Mouse (Mus musculus) MEL (cell line): ENCODE measurements around the gene Stt3b. TPM values are rescaled to one million over a fixed set of nuclear protein-coding genes. Genes with fewer than 3 reads are reported as not detected.

Experiments
- DNase-seq: peaks from one replicate; pipeline ENCODE4 v3.0.0; 2011; ENCODE audit warnings: low read depth, low spot score
- H3K27ac ChIP-seq: 2 replicates; pipeline ENCODE4 v1.5.1; 2012; ENCODE audit warnings: low read depth, mild to moderate bottlenecking, control low read depth, low read length, moderate library complexity; ENCODE audit not compliant: control insufficient read depth
- H3K27me3 ChIP-seq, 2 experiments: fragments of 150-350 bp in 1 of 2; sonication (generic) in 1 of 2; 2 replicates each; pipeline ENCODE4 v1.6.1; 2012; ENCODE audit warnings: low read length in 2 of 2, mild to moderate bottlenecking in 2 of 2, improper control_type of control experiment in 1 of 2, moderate library complexity in 1 of 2; ENCODE audit not compliant: insufficient read depth in 2 of 2, control insufficient read depth in 1 of 2
- H3K36me3 ChIP-seq, 2 experiments: 2 replicates each; pipeline ENCODE4 v1.6.1; 2012 to 2014; ENCODE audit warnings: low read length in 2 of 2, improper control_type of control experiment in 1 of 2, inconsistent platforms in 1 of 2, mild to moderate bottlenecking in 1 of 2; ENCODE audit not compliant: insufficient read depth in 2 of 2, control insufficient read depth in 1 of 2
- H3K4me1 ChIP-seq, 2 experiments: fragments of 150-350 bp in 1 of 2; sonication (generic) in 1 of 2; 2 replicates each; pipeline ENCODE4 v1.6.1; 2012; ENCODE audit warnings: low read length in 2 of 2, improper control_type of control experiment in 1 of 2, mild to moderate bottlenecking in 1 of 2; ENCODE audit not compliant: insufficient read depth in 2 of 2, control insufficient read depth in 1 of 2
- H3K4me3 ChIP-seq, 2 experiments: fragments of 150-350 bp in 1 of 2; sonication (generic) in 1 of 2; 2 replicates each; pipeline ENCODE4 v1.5.1; 2012; ENCODE audit warnings: low read depth in 2 of 2, low read length in 2 of 2, mild to moderate bottlenecking in 2 of 2, moderate library complexity in 2 of 2, control low read depth in 1 of 2, improper control_type of control experiment in 1 of 2; ENCODE audit not compliant: control insufficient read depth in 1 of 2, insufficient read depth in 1 of 2
- H3K79me2 ChIP-seq: 2 replicates; pipeline ENCODE4 v1.6.1; 2012; ENCODE audit warnings: mild to moderate bottlenecking, low read length, moderate library complexity; ENCODE audit not compliant: control insufficient read depth, poor library complexity, insufficient read depth
- H3K9ac ChIP-seq: 2 replicates; pipeline ENCODE4 v1.6.1; 2012; ENCODE audit warnings: low read depth, mild to moderate bottlenecking, control low read depth, low read length, moderate library complexity; ENCODE audit not compliant: control insufficient read depth, poor library complexity, severe bottlenecking
- H3K9me3 ChIP-seq: fragments of 150-350 bp; sonication (generic); replicated peaks from 2 replicates; pipeline ENCODE4 v1.6.1; 2012; ENCODE audit warnings: mild to moderate bottlenecking, low read length, improper control_type of control experiment, moderate library complexity; ENCODE audit not compliant: insufficient read depth
- E2F4 ChIP-seq: IDR thresholded peaks from 2 replicates; pipeline ENCODE4 v1.6.1; 2011; ENCODE audit warnings: low read depth, low read length, improper control_type of control experiment, borderline replicate concordance
- ETS1 ChIP-seq: IDR thresholded peaks from 2 replicates; pipeline ENCODE4 v1.6.1; 2012; ENCODE audit warnings: low read depth, mild to moderate bottlenecking, inconsistent platforms, low read length, improper control_type of control experiment, moderate library complexity
- MAFK ChIP-seq: IDR thresholded peaks from 2 replicates; pipeline ENCODE4 v1.6.1; 2011; ENCODE audit warnings: low read depth, mild to moderate bottlenecking, low read length, improper control_type of control experiment, borderline replicate concordance
- MAX ChIP-seq: IDR thresholded peaks from 2 replicates; pipeline ENCODE4 v1.6.1; 2011; ENCODE audit warnings: low read length, improper control_type of control experiment
- MEF2A ChIP-seq: IDR thresholded peaks from 2 replicates; pipeline ENCODE4 v1.6.1; 2014; ENCODE audit warnings: low read depth, mild to moderate bottlenecking, inconsistent platforms, low read length, improper control_type of control experiment; ENCODE audit not compliant: poor library complexity, insufficient replicate concordance, severe bottlenecking; ENCODE audit errors: extremely low read depth
- MXI1 ChIP-seq: IDR thresholded peaks from 2 replicates; pipeline ENCODE4 v1.6.1; 2011; ENCODE audit warnings: mild to moderate bottlenecking, low read depth, low read length, improper control_type of control experiment
- SIN3A ChIP-seq: IDR thresholded peaks from 2 replicates; pipeline ENCODE4 v1.6.1; 2012; ENCODE audit warnings: low read length, improper control_type of control experiment, inconsistent platforms
- SMC3 ChIP-seq: IDR thresholded peaks from 2 replicates; pipeline ENCODE4 v1.6.1; 2011; ENCODE audit warnings: low read depth, low read length, improper control_type of control experiment
- TAL1 ChIP-seq: IDR thresholded peaks from 2 replicates; pipeline ENCODE4 v1.6.1; 2012; ENCODE audit warnings: mild to moderate bottlenecking, inconsistent platforms, low read length, moderate library complexity, mixed read lengths
- TCF12 ChIP-seq: IDR thresholded peaks from 2 replicates; pipeline ENCODE4 v1.6.1; 2014; ENCODE audit warnings: low read depth, mild to moderate bottlenecking, inconsistent platforms, low read length, improper control_type of control experiment, moderate library complexity
- USF1 ChIP-seq: IDR thresholded peaks from 2 replicates; pipeline ENCODE4 v1.6.1; 2014; ENCODE audit warnings: low read depth, mild to moderate bottlenecking, inconsistent platforms, low read length, improper control_type of control experiment, moderate library complexity
- ZKSCAN1 ChIP-seq: IDR thresholded peaks from 2 replicates; pipeline ENCODE4 v1.6.1; 2012; ENCODE audit warnings: low read depth, mild to moderate bottlenecking, inconsistent platforms, low read length, improper control_type of control experiment, moderate library complexity
- polyA plus RNA-seq, 2 experiments: library from polyadenylated mRNA; stranded (reverse) in 1 of 2; unstranded in 1 of 2; fragments of >175 nt in 1 of 2; fragments of >200 nt in 1 of 2; gene quantifications; 2 replicates each; pipeline versions ENCODE4 v1.2.1 to v1.2.4; 2012; ENCODE audit warnings: low replicate concordance in 2 of 2, low read depth in 1 of 2; ENCODE audit not compliant: insufficient read length in 2 of 2, insufficient read depth in 1 of 2, missing spikeins in 1 of 2
- total RNA-seq: library from RNA; depleted of rRNA; stranded (reverse); fragments of 300-350 nt; gene quantifications from 2 replicates; pipeline ENCODE4 v1.2.3, GENCODE M21; 2012

Gene Stt3b
- total and polyA plus RNA-seq, 3 experiments = 81.9 to 263 (median 97.6) TPM

- Histone ChIP-seq H3K79me2 (no peaks in the 10 kb centered on the region), H3K27me3 (no peaks in the 10 kb centered on the region), H3K36me3 (no peaks in the 10 kb centered on the region), H3K9me3 (no peaks in the 10 kb centered on the region), H3K27ac (no peak overlapping the region), H3K4me3 (no peak overlapping the region), H3K9ac (no peak overlapping the region), H3K4me1 (no peaks in the 10 kb centered on the region)
- no peak for DNase-seq
- TF ChIP-seq TCF12 (no peak), ETS1 (no peak), MEF2A (no peak), MXI1 (no peak), ZKSCAN1 (no peak)
These were observed 94.2 kb downstream of the Stt3b start for GRCm38 (mm10) chr9:115215830-115216701.

- no peaks in the 10 kb centered on the region for H3K27me3 ChIP-seq
- no peak overlapping the region for H3K9ac ChIP-seq
- no peaks in the 10 kb centered on the region for H3K9me3 ChIP-seq
- DNase-seq = no peak
- no peak overlapping the region for H3K4me3 ChIP-seq
- H3K79me2 ChIP-seq = no peaks in the 10 kb centered on the region
- no peaks in the 10 kb centered on the region for H3K36me3 ChIP-seq
- H3K27ac ChIP-seq = no peak overlapping the region
- H3K4me1 ChIP-seq = no peaks in the 10 kb centered on the region
- TF ChIP-seq MAFK (no peak), TAL1 (no peak), SMC3 (no peak), USF1 (no peak), E2F4 (no peak), MAX (no peak), SIN3A (no peak), MXI1 (no peak)
These were observed 95.3 kb downstream of the Stt3b start for GRCm38 (mm10) chr9:115214572-115215571.
